Mouse (Mus musculus) left cerebral cortex, adult 2 months (tissue): ENCODE measurements at regions not wholly inside any gene's neighbourhood (a gene's known extent, or its start where the extent isn't known, plus 50 kb on each side); places are given as distances from the start of the nearest gene placed in this dataset.
A peak's percentile ranks its signal among the peaks of the same experiment; 100 is the strongest.
"Not testable (repeated sequence)": the region's sequence is repeated elsewhere in the genome, so short reads cannot be mapped to it uniquely, and the experiment has no call there.

ENCODE experiments used
- DNase-seq, 2 experiments: peaks; one replicate each; pipeline ENCODE4 v3.0.0; 2021 to 2022; ENCODE audit warnings: low spot score in 2 of 2, mixed read lengths in 1 of 2; ENCODE audit errors: extremely low spot score in 1 of 2
- H3K27ac ChIP-seq: fragments of 200-600 bp; 2 replicates; pipeline ENCODE4 v1.8.1; 2022
- H3K4me3 ChIP-seq: fragments of 200-600 bp; 2 replicates; pipeline ENCODE4 v1.8.1; 2022
- CTCF ChIP-seq: fragments of 200-600 bp; IDR thresholded peaks from 2 replicates; pipeline ENCODE4 v1.8.1; 2022; ENCODE audit warnings: antibody characterized with exemption, mild to moderate bottlenecking, moderate library complexity
- intact Hi-C: fragments of 180-260 bp; cut with DNase I; formaldehyde crosslinking; loops from one replicate; pipeline ENCODE4 v1.15.1; 2025

- no peak for TF ChIP-seq CTCF
- intact Hi-C loops: no loop called here
- no peak for DNase-seq
- Histone ChIP-seq H3K27ac (no peak overlapping the region), H3K4me3 (no peak overlapping the region)
These were observed 191.7 kb downstream of the Tprg start for GRCm38 (mm10) chr16:25478300-25478699.

- no peak for TF ChIP-seq CTCF
- peak in 1 of 2 experiments; percentile 17 for DNase-seq
- intact Hi-C loops: no loop called here
- no peak overlapping the region for H3K4me3 ChIP-seq
- H3K27ac ChIP-seq: no peak overlapping the region
These were observed 197.2 kb downstream of the Tprg start for GRCm38 (mm10) chr16:25483831-25484254.

GRCm38 (mm10) chr16:25485007-25485406 lies 198.4 kb downstream of the Tprg start:
- Histone ChIP-seq H3K4me3 (no peak overlapping the region), H3K27ac (no peak overlapping the region)
- DNase-seq: no peak
- no peak for TF ChIP-seq CTCF
- intact Hi-C loops: loop anchor here (5.0 kb wide), 1 partner anchor 102 kb away; no protein-coding TSS in a partner anchor

GRCm38 (mm10) chr16:25486477-25487094 lies 197.0 kb upstream of the Trp63 start:
- Histone ChIP-seq H3K27ac (no peak overlapping the region), H3K4me3 (no peak overlapping the region)
- intact Hi-C loops: loop anchor here (5.0 kb wide), 1 partner anchor 101 kb away; no protein-coding TSS in a partner anchor
- no peak for TF ChIP-seq CTCF
- DNase-seq: no peak

- no peak for TF ChIP-seq CTCF
- H3K4me3 ChIP-seq: no peak overlapping the region
- DNase-seq: no peak
- intact Hi-C loops: no loop called here
- no peak overlapping the region for H3K27ac ChIP-seq
These were observed 192.7 kb upstream of the Trp63 start for GRCm38 (mm10) chr16:25490847-25491246.

GRCm38 (mm10) chr16:25494153-25494552 lies 189.4 kb upstream of the Trp63 start:
- intact Hi-C loops: no loop called here
- no peak overlapping the region for H3K27ac ChIP-seq
- no peak overlapping the region for H3K4me3 ChIP-seq
- no peak for TF ChIP-seq CTCF
- no peak for DNase-seq

- no peak overlapping the region for H3K27ac ChIP-seq
- no peak for TF ChIP-seq CTCF
- no peak for DNase-seq
- no peak overlapping the region for H3K4me3 ChIP-seq
- intact Hi-C loops: no loop called here
These were observed 187.9 kb upstream of the Trp63 start for GRCm38 (mm10) chr16:25495586-25496196.

GRCm38 (mm10) chr16:25504829-25505228 lies 178.7 kb upstream of the Trp63 start:
- H3K4me3 ChIP-seq: no peak overlapping the region
- DNase-seq: no peak
- intact Hi-C loops: no loop called here
- no peak for TF ChIP-seq CTCF
- H3K27ac ChIP-seq: no peak overlapping the region

GRCm38 (mm10) chr16:25517114-25517868 lies 166.3 kb upstream of the Trp63 start:
- DNase-seq: no peak
- intact Hi-C loops: no loop called here
- no peak for TF ChIP-seq CTCF
- Histone ChIP-seq H3K27ac (no peak overlapping the region), H3K4me3 (no peak overlapping the region)

GRCm38 (mm10) chr16:25523141-25523540 lies 160.4 kb upstream of the Trp63 start:
- intact Hi-C loops, DNase-seq, H3K4me3 ChIP-seq, H3K27ac ChIP-seq: not testable (repeated sequence)

- DNase-seq: no peak
These were observed 159.9 kb upstream of the Trp63 start for GRCm38 (mm10) chr16:25523621-25524020.

GRCm38 (mm10) chr16:25527850-25528249 lies 155.7 kb upstream of the Trp63 start:
- intact Hi-C loops: loop anchor here (5.0 kb wide), 1 partner anchor 59 kb away; no protein-coding TSS in a partner anchor
- H3K4me3 ChIP-seq: no peak overlapping the region
- no peak overlapping the region for H3K27ac ChIP-seq
- no peak for TF ChIP-seq CTCF
- no peak for DNase-seq

More at GRCm38 (mm10) chr16:25523621-25524020, 159.9 kb upstream of the Trp63 start:
- H3K27ac ChIP-seq: no peak overlapping the region
- no peak for TF ChIP-seq CTCF
- H3K4me3 ChIP-seq: no peak overlapping the region
- intact Hi-C loops: no loop called here
